Mouse (Mus musculus) cerebellum, postnatal 36 days (tissue): Measurements from ENCODE around the gene Nr0b2.

Experiments used
- DNase-seq, 2 experiments: peaks; one replicate each; pipeline ENCODE4 v3.0.0; 2021 to 2022; ENCODE audit warnings: mixed read lengths in 2 of 2

Gene Nr0b2

GRCm38 (mm10) chr4:133563123-133563571 is 10.0 kb downstream of the Nr0b2 start:
- DNase-seq = peak; percentile 78 to 88

- no peak for DNase-seq
These were observed 14.1 kb downstream of the Nr0b2 start for GRCm38 (mm10) chr4:133567251-133567650.

DNA sequence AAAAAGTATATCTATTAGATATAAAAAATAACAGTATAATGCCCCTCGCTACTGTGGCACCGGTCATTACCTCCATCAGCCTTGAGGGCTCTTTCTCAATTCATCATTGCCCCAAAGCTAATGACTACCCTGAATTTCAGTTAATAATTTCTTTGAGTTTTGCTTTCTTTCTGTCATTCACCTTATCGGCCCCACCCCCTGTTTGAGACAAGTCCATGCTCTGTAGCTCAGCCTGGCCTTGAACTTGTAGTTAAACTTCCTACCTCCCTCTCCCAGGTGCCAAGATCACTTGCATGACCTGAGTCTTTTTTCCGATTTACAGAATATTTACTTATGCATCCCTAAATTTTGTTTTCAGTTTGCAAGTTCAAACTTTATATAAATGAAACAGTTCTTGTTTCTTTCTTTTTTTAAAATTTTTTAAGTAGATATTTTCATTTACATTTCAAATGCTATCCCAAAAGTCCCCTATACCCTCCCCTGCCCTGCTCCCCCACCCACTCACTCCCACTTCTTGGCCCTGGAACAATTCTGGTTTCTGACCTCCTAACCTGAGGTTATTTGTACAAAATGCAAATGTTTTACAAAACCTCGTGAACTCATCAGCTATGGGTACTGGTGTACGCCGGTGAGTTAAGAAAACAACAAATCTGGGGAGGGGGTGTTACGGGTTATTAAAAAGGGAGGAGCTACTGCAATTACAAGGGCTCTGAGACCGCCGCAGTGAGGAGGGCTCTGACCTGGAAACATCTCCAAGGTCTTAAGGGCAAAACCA is 16.3 kb downstream of the Nr0b2 start:
- DNase-seq = no peak

GRCm38 (mm10) chr4:133570066-133570466 is 16.9 kb downstream of the Nr0b2 start:
- DNase-seq = no peak

GRCm38 (mm10) chr4:133574070-133574842 is 21.1 kb downstream of the Nr0b2 start, which contains the start of gene Gpatch3:
TSS of gene Gpatch3 (plus strand) at chr4:133574745.
- DNase-seq = peak; percentile 91 to 94

DNA sequence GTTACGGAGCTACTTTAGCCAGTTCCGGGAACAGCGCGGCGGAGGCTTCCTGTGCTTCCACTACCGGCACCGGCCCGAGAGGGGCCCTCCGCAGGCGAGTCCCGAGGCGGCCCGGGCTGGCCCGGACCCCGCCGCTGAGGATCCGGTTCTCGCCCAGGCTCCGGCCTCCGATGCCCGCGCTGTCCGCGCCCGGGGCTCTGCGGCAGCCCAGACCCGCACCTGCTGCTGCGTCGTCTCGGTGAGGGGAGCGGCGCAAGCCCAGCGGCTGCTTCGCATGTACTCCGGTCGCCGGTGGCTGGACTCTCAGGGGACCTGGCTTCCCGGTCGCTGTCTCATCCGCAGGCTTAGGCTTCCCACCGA is 21.6 kb downstream of the Nr0b2 start:
- no peak for DNase-seq

- DNase-seq = no peak
These were observed 24.8 kb downstream of the Nr0b2 start for GRCm38 (mm10) chr4:133577983-133578382.

GRCm38 (mm10) chr4:133583690-133584058 is 30.5 kb downstream of the Nr0b2 start:
- no peak for DNase-seq

GRCm38 (mm10) chr4:133584059-133584951 is 31.1 kb downstream of the Nr0b2 start, which contains the start of gene Gpn2:
TSS of gene Gpn2 (plus strand) at chr4:133584362.
- DNase-seq = peak; percentile 75 to 79

- DNase-seq = peak; percentile 67 to 72
These were observed 39.4 kb downstream of the Nr0b2 start for GRCm38 (mm10) chr4:133592570-133592969.

- DNase-seq = no peak
These were observed 42.4 kb downstream of the Nr0b2 start for GRCm38 (mm10) chr4:133595538-133595937.

GRCm38 (mm10) chr4:133596084-133596483 is 42.9 kb downstream of the Nr0b2 start:
- no peak for DNase-seq

- DNase-seq = no peak
These were observed 45.4 kb downstream of the Nr0b2 start for GRCm38 (mm10) chr4:133598616-133599015.

DNA sequence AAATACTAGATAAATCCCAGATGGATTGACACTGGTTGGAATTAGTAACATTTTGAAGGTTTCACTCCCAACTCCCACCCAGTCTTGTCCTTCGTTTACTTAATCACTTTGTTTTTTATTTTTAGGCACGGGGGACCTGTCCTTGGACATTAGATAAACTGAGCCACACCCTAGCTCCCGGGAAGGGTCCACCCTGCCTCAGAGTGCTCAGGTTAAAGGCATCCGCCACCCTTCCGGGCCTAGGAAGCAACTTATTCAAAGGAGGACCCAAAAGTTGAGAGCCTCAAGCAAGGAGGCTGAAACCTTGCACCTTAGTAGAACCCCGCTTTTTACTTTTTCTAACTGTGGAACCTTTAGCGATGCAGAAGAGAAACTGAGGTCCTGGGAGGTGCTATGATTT is 45.9 kb downstream of the Nr0b2 start:
- no peak for DNase-seq

DNA sequence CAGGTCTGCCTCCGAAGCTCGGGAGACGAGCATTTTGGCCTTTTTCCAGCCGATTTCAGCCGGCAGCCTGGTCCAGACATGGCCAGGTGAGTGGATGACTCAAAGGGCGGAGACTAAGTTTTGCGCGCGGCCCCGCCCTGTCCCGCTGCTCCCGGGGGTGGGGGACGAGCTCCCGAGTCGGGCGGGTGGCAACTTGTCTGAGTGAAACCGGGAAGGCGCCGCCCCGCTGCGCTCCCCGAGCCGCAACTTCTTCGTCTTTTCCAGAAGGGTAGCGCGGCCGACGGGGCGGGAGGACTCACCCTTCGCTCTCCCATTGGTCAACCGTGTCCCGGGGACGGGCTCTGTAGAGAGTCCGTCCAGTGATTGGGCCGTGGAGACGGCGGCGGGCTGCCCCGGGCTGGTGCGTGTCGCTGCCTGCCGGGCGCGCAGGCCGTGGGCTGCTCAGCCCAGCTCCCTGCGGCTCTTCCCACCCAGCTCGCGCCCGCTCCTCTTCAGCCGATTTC is 46.4 kb downstream of the Nr0b2 start:
- peak; percentile 65 to 78 for DNase-seq

GRCm38 (mm10) chr4:133600306-133600705 is 47.1 kb downstream of the Nr0b2 start:
- DNase-seq = no peak

GRCm38 (mm10) chr4:133601721-133602218 is 48.6 kb downstream of the Nr0b2 start, which contains the start of gene Sfn:
TSS of gene Sfn (minus strand) at chr4:133602168.
- DNase-seq = peak; percentile 44 to 48

DNA sequence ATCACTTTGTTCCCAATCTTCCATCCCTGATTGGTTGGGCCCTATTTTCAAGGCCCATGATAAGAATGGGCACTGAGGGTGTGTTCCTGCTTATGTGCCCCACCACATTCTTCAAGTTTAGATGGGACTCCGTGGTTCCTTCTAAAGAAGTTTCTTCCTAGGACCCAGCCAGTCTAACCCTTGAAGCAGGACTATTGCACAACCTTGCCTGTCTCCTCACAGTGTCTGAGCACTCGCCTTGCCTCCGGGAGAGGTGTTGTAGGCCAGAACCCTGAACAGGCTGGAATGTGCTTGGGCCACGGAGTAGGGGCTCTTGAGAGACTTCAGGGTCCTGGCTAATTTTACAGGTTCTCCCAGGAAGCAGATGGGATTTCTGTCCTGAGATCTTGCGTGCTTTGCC is 49.9 kb downstream of the Nr0b2 start:
- no peak for DNase-seq

GRCm38 (mm10) chr4:133604175-133604574 is 51.0 kb downstream of the Nr0b2 start:
- no peak for DNase-seq

GRCm38 (mm10) chr4:133604856-133605255 is 51.7 kb downstream of the Nr0b2 start:
- DNase-seq = no peak

GRCm38 (mm10) chr4:133605330-133605729 is 52.2 kb downstream of the Nr0b2 start:
- DNase-seq = no peak
